Mouse (Mus musculus) heart, embryonic 12.5 days (tissue): ENCODE data around the gene Slc24a3. TPM values are rescaled to one million over a fixed set of nuclear protein-coding genes. Genes with fewer than 3 reads are reported as not detected.

ENCODE experiments used
- ATAC-seq: fragments of 200-750 bp; cut with Nextera tagmentation; 2 replicates; pipeline ENCODE4 v1.8.0; 2017; ENCODE audit warnings: moderate TSS enrichment, moderate library complexity; ENCODE audit not compliant: insufficient number of reproducible peaks, low FRiP score
- H3K27ac ChIP-seq: fragments of 300-500 bp; sonication (generic); 2 replicates; pipeline ENCODE4 v1.5.1; 2016; ENCODE audit warnings: mild to moderate bottlenecking, moderate library complexity; ENCODE audit not compliant: poor library complexity, severe bottlenecking
- H3K27me3 ChIP-seq: fragments of 300-500 bp; sonication (generic); replicated peaks from 2 replicates; pipeline ENCODE4 v1.6.1; 2016; ENCODE audit warnings: mild to moderate bottlenecking, moderate library complexity
- H3K36me3 ChIP-seq: fragments of 300-500 bp; sonication (generic); 2 replicates; pipeline ENCODE4 v1.6.1; 2016; ENCODE audit warnings: mild to moderate bottlenecking, moderate library complexity
- H3K4me1 ChIP-seq: fragments of 300-500 bp; sonication (generic); replicated peaks from 2 replicates; pipeline ENCODE4 v1.6.1; 2016; ENCODE audit warnings: mild to moderate bottlenecking
- H3K4me2 ChIP-seq: fragments of 300-500 bp; sonication (generic); 2 replicates; pipeline ENCODE4 v1.6.1; 2016; ENCODE audit warnings: mild to moderate bottlenecking, moderate library complexity
- H3K4me3 ChIP-seq: fragments of 300-500 bp; sonication (generic); 2 replicates; pipeline ENCODE4 v1.5.1; 2016; ENCODE audit warnings: mild to moderate bottlenecking
- H3K9ac ChIP-seq: fragments of 300-500 bp; sonication (generic); 2 replicates; pipeline ENCODE4 v1.6.1; 2016; ENCODE audit warnings: mild to moderate bottlenecking, moderate library complexity
- H3K9me3 ChIP-seq: fragments of 300-500 bp; sonication (generic); replicated peaks from 2 replicates; pipeline ENCODE4 v1.6.1; 2016; ENCODE audit warnings: mild to moderate bottlenecking, moderate library complexity
- WGBS: fragments of 180-500 bp; shearing (Covaris S2); methylation state at CpG from one replicate; pipeline ENCODE4 v1.1.7; 2016; 5-methylcytosine and 5-hydroxymethylcytosine counted together
- polyA plus RNA-seq: library from polyadenylated mRNA; unstranded; fragments of >200 nt; fragmentation: Nextera tagmentation; extraction: Ambion mirVana; gene quantifications from 2 replicates; pipeline ENCODE4 v1.2.1, GENCODE M21; 2016

Slc24a3 gene
- polyA plus RNA-seq: 2.2 and 2.9 TPM in 2 replicates

- peak within 1 kb of the TSS; percentile 96 for H3K4me2 ChIP-seq
- H3K4me1 ChIP-seq: peaks cover 6% of the 10 kb centered on the region
- H3K36me3 ChIP-seq: no peaks in the 10 kb centered on the region
- H3K4me3 ChIP-seq: peak within 1 kb of the TSS; percentile 72
- peak within 1 kb of the TSS; percentile 48 for H3K27ac ChIP-seq
- no peaks in the 10 kb centered on the region for H3K9me3 ChIP-seq
- peaks cover 5% of the 10 kb centered on the region; the same call in 1 of the 2 replicates for H3K27me3 ChIP-seq
- WGBS: 4% methylated on average over 62 of the region's 100 CpGs
- peak; percentile 88 for ATAC-seq
- peak within 1 kb of the TSS; percentile 74 for H3K9ac ChIP-seq
Observed at GRCm38 (mm10) chr2:145167664-145168360, at the start of gene Slc24a3. TSS of gene Slc24a3 (plus strand) at chr2:145167754.

DNA sequence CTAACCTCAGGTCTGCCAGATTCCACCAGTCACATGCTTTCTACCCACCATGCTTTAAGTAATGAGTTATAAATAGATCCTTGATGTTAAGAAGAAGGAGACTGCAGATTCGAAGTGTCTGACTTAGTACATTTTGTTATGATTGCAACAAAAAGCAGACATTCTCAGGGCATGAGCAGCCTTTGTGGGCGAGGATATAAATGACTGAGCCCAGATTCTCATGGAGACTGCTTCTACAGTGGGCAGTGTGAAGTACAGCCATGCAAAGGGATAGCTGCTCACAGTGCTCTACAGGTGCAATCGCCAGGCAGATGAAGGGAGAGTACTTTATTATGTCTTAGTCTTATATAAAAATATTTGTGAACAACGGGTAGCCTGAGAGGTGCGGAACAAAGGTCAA is 49.8 kb upstream of the Slc24a3 start:
- Histone ChIP-seq H3K4me3 (no peak overlapping the region), H3K27me3 (no peaks in the 10 kb centered on the region), H3K27ac (no peak overlapping the region), H3K36me3 (no peaks in the 10 kb centered on the region), H3K4me2 (no peak overlapping the region), H3K4me1 (no peaks in the 10 kb centered on the region), H3K9ac (no peak overlapping the region), H3K9me3 (no peaks in the 10 kb centered on the region)
- WGBS: 69% methylated on average over 5 of the region's 5 CpGs
- no peak for ATAC-seq

GRCm38 (mm10) chr2:145127747-145128146 is 39.8 kb upstream of the Slc24a3 start:
- Histone ChIP-seq H3K9me3 (no peaks in the 10 kb centered on the region), H3K27ac (no peak overlapping the region), H3K4me1 (no peaks in the 10 kb centered on the region), H3K4me3 (no peak overlapping the region), H3K4me2 (no peak overlapping the region), H3K36me3 (no peaks in the 10 kb centered on the region), H3K27me3 (no peaks in the 10 kb centered on the region), H3K9ac (no peak overlapping the region)
- WGBS: 83% methylated on average over 3 of the region's 3 CpGs
- no peak for ATAC-seq

GRCm38 (mm10) chr2:145136625-145137291 is 30.8 kb upstream of the Slc24a3 start:
- Histone ChIP-seq H3K27ac (no peak overlapping the region), H3K9ac (no peak overlapping the region), H3K27me3 (no peaks in the 10 kb centered on the region), H3K36me3 (no peaks in the 10 kb centered on the region), H3K4me1 (no peaks in the 10 kb centered on the region), H3K4me3 (no peak overlapping the region), H3K9me3 (no peaks in the 10 kb centered on the region), H3K4me2 (no peak overlapping the region)
- WGBS: 79% methylated on average over 4 of the region's 4 CpGs
- no peak for ATAC-seq

GRCm38 (mm10) chr2:145150407-145150806 is 17.1 kb upstream of the Slc24a3 start:
- H3K9me3 ChIP-seq: no peaks in the 10 kb centered on the region
- no peaks in the 10 kb centered on the region for H3K27me3 ChIP-seq
- no peaks in the 10 kb centered on the region for H3K36me3 ChIP-seq
- H3K27ac ChIP-seq: no peak overlapping the region
- no peaks in the 10 kb centered on the region for H3K4me1 ChIP-seq
- H3K4me3 ChIP-seq: no peak overlapping the region
- no peak for ATAC-seq
- H3K9ac ChIP-seq: no peak overlapping the region
- H3K4me2 ChIP-seq: no peak overlapping the region
- WGBS: 56% methylated on average over 1 of the region's 1 CpGs

GRCm38 (mm10) chr2:145150821-145151220 is 16.7 kb upstream of the Slc24a3 start:
- no peak overlapping the region for H3K27ac ChIP-seq
- no peak overlapping the region for H3K4me3 ChIP-seq
- H3K4me1 ChIP-seq: no peaks in the 10 kb centered on the region
- H3K9ac ChIP-seq: no peak overlapping the region
- H3K36me3 ChIP-seq: no peaks in the 10 kb centered on the region
- H3K27me3 ChIP-seq: no peaks in the 10 kb centered on the region
- WGBS: 54% methylated on average over 3 of the region's 3 CpGs
- ATAC-seq: no peak
- no peak overlapping the region for H3K4me2 ChIP-seq
- H3K9me3 ChIP-seq: no peaks in the 10 kb centered on the region

GRCm38 (mm10) chr2:145152281-145152680 is 15.3 kb upstream of the Slc24a3 start:
- no peaks in the 10 kb centered on the region for H3K36me3 ChIP-seq
- no peak for ATAC-seq
- H3K9ac ChIP-seq: no peak overlapping the region
- H3K4me1 ChIP-seq: no peaks in the 10 kb centered on the region
- H3K27me3 ChIP-seq: no peaks in the 10 kb centered on the region
- H3K4me3 ChIP-seq: no peak overlapping the region
- H3K4me2 ChIP-seq: no peak overlapping the region
- 70% methylated on average over 1 of the region's 1 CpGs for WGBS
- no peak overlapping the region for H3K27ac ChIP-seq
- no peaks in the 10 kb centered on the region for H3K9me3 ChIP-seq

- Histone ChIP-seq H3K4me1 (no peaks in the 10 kb centered on the region), H3K4me3 (no peak overlapping the region), H3K27me3 (no peaks in the 10 kb centered on the region), H3K9me3 (no peaks in the 10 kb centered on the region), H3K4me2 (no peak overlapping the region), H3K36me3 (no peaks in the 10 kb centered on the region), H3K27ac (no peak overlapping the region), H3K9ac (no peak overlapping the region)
- no peak for ATAC-seq
- WGBS: 79% methylated on average over 1 of the region's 1 CpGs
Observed at GRCm38 (mm10) chr2:145158972-145159371, 8.6 kb upstream of the Slc24a3 start.

DNA sequence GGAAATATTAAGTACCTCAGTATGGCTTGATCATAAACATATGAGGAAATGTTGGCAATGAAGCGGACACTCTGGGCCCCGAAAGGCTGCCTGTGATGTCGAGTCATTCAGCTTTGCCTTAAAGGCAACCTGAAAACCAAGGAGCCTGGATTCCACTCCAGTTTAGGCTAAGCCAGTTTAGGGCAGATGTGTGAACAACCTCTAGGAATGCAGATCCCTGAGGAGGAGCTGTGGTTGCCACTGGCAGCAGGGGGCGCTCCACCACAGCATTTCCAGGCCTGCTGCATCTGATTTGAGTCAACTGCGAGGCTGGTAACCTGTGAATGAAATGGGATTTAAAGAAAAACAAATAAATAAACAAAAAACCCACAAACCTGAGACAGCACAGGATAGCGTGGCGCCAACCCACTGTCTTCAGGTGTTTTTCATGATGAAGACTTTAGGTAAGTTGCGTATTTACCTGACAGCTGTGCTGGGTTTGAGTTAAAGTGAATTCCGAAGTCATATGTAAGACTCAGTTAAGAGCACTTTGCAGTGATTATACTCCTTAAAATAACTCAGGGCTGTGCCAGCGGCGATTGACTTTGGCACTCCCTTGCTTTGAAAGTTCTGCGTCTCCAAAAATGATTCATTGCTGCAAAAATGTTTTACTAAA is 6.4 kb upstream of the Slc24a3 start:
- Histone ChIP-seq H3K4me3 (no peak overlapping the region), H3K9ac (no peak overlapping the region), H3K36me3 (no peaks in the 10 kb centered on the region), H3K9me3 (no peaks in the 10 kb centered on the region), H3K4me2 (no peak overlapping the region), H3K4me1 (no peaks in the 10 kb centered on the region), H3K27me3 (no peaks in the 10 kb centered on the region), H3K27ac (no peak overlapping the region)
- 26% methylated on average over 12 of the region's 12 CpGs for WGBS
- ATAC-seq: no peak

DNA sequence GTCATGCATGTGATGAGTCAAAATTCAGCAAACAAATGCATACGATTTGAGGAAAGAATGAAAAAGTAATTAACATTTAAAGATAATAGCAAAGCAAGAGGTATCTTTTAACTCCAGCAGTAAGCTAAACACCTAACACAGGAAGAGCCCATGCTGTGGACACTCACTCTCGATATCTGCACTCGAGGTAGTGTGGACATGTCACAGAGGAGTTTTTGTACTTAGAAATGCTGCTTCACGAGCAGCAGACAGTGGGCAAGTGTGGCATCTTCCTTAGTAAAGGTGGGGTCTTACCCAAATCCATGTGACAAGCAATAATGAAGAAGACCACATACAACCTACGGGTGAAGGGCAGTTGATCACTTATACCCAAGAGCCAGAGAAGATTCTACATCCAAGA is 3.5 kb upstream of the Slc24a3 start:
- H3K4me1 ChIP-seq: peaks cover 6% of the 10 kb centered on the region
- H3K9me3 ChIP-seq: no peaks in the 10 kb centered on the region
- no peak overlapping the region for H3K9ac ChIP-seq
- no peaks in the 10 kb centered on the region for H3K27me3 ChIP-seq
- no peak overlapping the region for H3K27ac ChIP-seq
- no peak for ATAC-seq
- no peak overlapping the region for H3K4me2 ChIP-seq
- H3K4me3 ChIP-seq: no peak overlapping the region
- WGBS: 62% methylated on average over 5 of the region's 5 CpGs
- H3K36me3 ChIP-seq: no peaks in the 10 kb centered on the region

DNA sequence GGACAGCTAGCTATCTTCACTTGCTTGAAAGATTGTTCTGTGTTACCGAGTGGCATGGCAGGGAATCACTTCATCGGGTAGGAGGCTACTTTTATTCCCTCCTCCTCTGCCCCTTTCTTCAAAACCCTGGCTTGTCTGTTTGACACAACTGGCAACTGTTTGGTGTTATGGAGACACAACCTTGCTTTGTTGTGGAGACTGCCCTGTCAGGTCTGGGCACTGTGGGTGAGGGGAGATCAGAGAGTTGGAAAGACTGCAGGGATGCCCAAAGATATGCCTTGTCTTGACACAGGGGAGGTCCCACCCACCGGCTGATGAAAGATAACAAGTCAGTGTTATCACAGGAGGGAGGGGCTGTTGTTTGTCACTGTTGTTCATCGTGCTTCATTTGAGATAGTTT is 3.0 kb upstream of the Slc24a3 start:
- Histone ChIP-seq H3K4me3 (no peak overlapping the region), H3K9me3 (no peaks in the 10 kb centered on the region), H3K27me3 (peaks cover 4% of the 10 kb centered on the region; the same call in 1 of the 2 replicates), H3K4me2 (no peak overlapping the region), H3K9ac (no peak overlapping the region), H3K36me3 (no peaks in the 10 kb centered on the region), H3K4me1 (peaks cover 6% of the 10 kb centered on the region), H3K27ac (no peak overlapping the region)
- ATAC-seq: no peak
- WGBS: 15% methylated on average over 4 of the region's 4 CpGs
